Mouse (Mus musculus) lung, postnatal 0 days (tissue): Measurements from ENCODE around the gene Vstm2l. TPM values are rescaled to one million over a fixed set of nuclear protein-coding genes. Genes with fewer than 3 reads are reported as not detected.
A peak's percentile ranks its signal among the peaks of the same experiment; 100 is the strongest.

Source experiments
- ATAC-seq: fragments of 200-750 bp; cut with Nextera tagmentation; 2 replicates; pipeline ENCODE4 v1.8.0; 2017; ENCODE audit warnings: moderate library complexity
- DNase-seq: peaks from one replicate; pipeline ENCODE4 v3.0.0-alpha.2; 2016; ENCODE audit warnings: low spot score
- H3K27ac ChIP-seq: fragments of 300-500 bp; sonication (generic); 2 replicates; pipeline ENCODE4 v1.5.1; 2014; ENCODE audit warnings: antibody characterized with exemption, mild to moderate bottlenecking, low read length, mixed read lengths
- H3K27me3 ChIP-seq: fragments of 300-500 bp; sonication (generic); replicated peaks from 2 replicates; pipeline ENCODE4 v1.6.1; 2014; ENCODE audit warnings: low read length, mixed read lengths; ENCODE audit not compliant: insufficient read depth
- H3K36me3 ChIP-seq: fragments of 300-500 bp; sonication (generic); 2 replicates; pipeline ENCODE4 v1.6.1; 2014; ENCODE audit warnings: low read length, mixed read lengths; ENCODE audit not compliant: insufficient read depth
- H3K4me1 ChIP-seq: fragments of 300-500 bp; sonication (generic); 2 replicates; pipeline ENCODE4 v1.6.1; 2014; ENCODE audit warnings: antibody characterized with exemption, low read depth, low read length, mixed read lengths; ENCODE audit not compliant: insufficient read depth
- H3K4me2 ChIP-seq: fragments of 300-500 bp; sonication (generic); replicated peaks from 2 replicates; pipeline ENCODE4 v1.6.1; 2014; ENCODE audit warnings: low read depth, mild to moderate bottlenecking, low read length, moderate library complexity, mixed read lengths
- H3K4me3 ChIP-seq: fragments of 300-500 bp; sonication (generic); 2 replicates; pipeline ENCODE4 v1.5.1; 2014; ENCODE audit warnings: low read depth, low read length
- H3K9ac ChIP-seq: fragments of 300-500 bp; sonication (generic); replicated peaks from 2 replicates; pipeline ENCODE4 v1.6.1; 2014; ENCODE audit warnings: low read depth, mild to moderate bottlenecking
- H3K9me3 ChIP-seq: fragments of 300-500 bp; sonication (generic); 2 replicates; pipeline ENCODE4 v1.6.1; 2016; ENCODE audit warnings: low read length, mixed read lengths
- CTCF ChIP-seq: IDR thresholded peaks from 2 replicates; pipeline ENCODE4 v1.5.1; 2016; ENCODE audit warnings: antibody characterized with exemption, mild to moderate bottlenecking
- EP300 ChIP-seq: IDR thresholded peaks from 2 replicates; pipeline ENCODE4 v1.6.1; 2016; ENCODE audit warnings: antibody characterized with exemption, mild to moderate bottlenecking, control low read depth
- WGBS: fragments of 180-500 bp; shearing (Covaris S2); extraction: QIAGEN DNeasy Blood & Tissue Kit; methylation state at CpG from one replicate; pipeline ENCODE4 v1.1.7; 2014; 5-methylcytosine and 5-hydroxymethylcytosine counted together
- polyA plus RNA-seq: library from polyadenylated mRNA; unstranded; fragments of >200 nt; fragmentation: Nextera tagmentation; extraction: Ambion mirVana; gene quantifications from 2 replicates; pipeline ENCODE4 v1.2.1, GENCODE M21; 2015

Vstm2l gene
- polyA plus RNA-seq, 1 experiment from 2014 or later = not detected

DNA sequence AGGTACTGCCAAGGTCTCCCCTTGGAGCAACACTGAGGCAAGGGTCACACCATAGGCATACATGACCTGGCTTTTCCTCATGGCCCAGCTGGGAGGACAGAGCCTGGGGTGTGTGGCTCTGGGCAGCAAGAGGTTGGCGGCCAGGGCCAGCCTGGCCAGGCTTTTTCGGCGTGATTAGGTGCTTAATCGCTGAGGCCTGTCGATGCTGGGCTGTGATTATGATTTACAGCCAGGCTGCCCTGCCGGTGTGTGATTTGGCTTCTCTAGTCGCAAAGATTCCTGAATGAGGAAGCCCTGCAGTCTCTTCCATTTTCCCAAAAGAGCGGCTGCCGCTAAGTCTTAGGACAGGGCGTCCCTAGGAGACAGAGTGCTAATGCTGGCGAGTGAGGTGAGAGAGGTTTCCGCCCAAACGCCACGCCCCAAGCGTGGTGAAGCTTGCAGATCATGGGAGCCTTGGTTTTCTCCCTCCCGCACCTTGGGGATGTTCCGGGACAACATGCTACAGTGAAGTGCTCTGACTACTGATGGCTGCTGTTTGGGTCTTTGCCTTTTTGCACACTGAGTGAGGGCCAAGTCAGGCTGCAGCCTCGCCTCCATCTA lies 26.2 kb downstream of the Vstm2l start:
- Histone ChIP-seq H3K36me3 (no peaks in the 10 kb centered on the region), H3K27me3 (peaks cover 14% of the 10 kb centered on the region; the same call in 1 of the 2 replicates), H3K4me1 (0 out of 2 replicates have a peak, but pooled peaks cover 2% of the 10 kb centered on the region), H3K4me2 (no peak overlapping the region), H3K9ac (no peak overlapping the region), H3K27ac (no peak overlapping the region), H3K9me3 (no peaks in the 10 kb centered on the region), H3K4me3 (no peak overlapping the region)
- whole genome bisulfite sequencing = 6% methylated on average over 18 of the region's 18 CpGs
- ATAC-seq (no peak), DNase-seq (no peak)
- no peak for TF ChIP-seq EP300
- TF ChIP-seq CTCF = no peak

DNA sequence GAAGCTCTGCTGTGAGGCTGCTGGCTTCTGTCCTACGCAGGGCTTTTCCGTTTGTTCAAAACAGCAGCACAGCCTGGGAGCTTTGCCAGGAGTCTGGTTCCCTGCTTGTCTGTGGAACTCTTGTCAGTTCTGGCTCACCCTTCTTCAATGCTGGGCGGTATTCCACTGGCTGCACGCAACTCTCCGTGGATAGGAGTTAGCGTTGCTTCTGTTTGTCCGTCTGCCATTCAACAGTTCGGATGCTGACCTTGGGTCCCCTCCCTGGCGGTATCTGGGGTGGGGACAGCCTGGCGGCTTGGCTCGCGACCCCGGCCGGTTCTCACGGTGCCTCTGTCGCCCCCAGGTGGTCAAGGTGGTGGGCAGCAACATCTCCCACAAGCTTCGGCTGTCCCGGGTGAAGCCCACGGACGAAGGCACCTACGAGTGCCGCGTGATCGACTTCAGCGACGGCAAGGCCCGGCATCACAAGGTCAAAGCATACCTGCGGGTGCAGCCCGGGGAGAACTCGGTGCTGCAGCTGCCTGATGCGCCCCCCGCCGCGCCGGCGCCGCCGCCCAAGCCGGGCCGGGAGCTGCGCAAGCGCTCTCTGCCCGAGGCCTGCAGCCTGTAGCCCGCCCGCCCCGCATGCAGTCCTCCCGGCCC lies 29.2 kb downstream of the Vstm2l start:
- TF ChIP-seq CTCF = peak; percentile 82
- TF ChIP-seq EP300 = no peak
- ATAC-seq = peak; percentile 44
- Histone ChIP-seq H3K9me3 (no peaks in the 10 kb centered on the region), H3K4me3 (peak overlapping the region; percentile 42), H3K27ac (no peak overlapping the region), H3K36me3 (no peaks in the 10 kb centered on the region), H3K27me3 (peaks cover 14% of the 10 kb centered on the region; the same call in 1 of the 2 replicates), H3K4me1 (0 out of 2 replicates have a peak, but pooled peaks cover 2% of the 10 kb centered on the region), H3K9ac (0 out of 2 replicates have a peak overlapping the region, but pooled peaks have one; percentile 12), H3K4me2 (peak overlapping the region; percentile 85)
- WGBS = 1% methylated on average over 33 of the region's 47 CpGs
- peak; percentile 67 for DNase-seq

DNA sequence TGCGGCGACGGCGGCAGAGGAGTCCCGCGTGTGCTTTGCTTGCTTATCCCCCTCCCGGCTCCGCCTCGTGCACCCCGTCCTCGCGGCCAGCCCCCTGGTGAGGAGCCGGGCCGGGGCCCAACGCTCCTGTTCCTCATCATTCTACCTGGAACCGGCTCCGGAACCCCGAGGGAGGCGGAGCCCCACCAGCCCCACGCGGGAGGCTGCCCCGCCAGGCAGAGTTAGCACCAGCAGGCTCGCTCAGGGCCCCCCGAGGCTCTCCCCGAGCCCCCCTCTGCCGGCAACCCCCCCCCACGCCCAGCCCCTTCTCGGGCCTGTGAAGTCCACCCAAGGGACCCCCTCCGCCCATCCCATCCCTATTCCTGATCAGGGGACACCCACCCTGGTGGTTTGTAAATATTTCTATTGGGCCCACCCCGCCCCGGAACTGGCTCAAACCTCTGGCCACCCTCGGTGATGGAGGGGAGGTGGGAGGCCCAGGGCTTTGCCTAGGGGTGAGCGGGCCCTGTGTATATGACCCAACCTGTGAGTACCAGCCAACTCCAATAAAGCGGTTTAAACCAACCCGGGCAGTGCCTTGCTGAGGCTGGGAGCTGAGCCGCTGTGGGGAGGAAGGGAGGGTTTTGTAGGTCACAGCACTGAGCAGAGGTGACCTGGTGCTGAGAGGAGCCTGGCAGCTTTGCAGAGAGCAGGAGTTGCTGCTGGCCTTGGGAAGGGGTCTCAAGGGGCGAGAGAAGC lies 29.9 kb downstream of the Vstm2l start:
- Histone ChIP-seq H3K36me3 (no peaks in the 10 kb centered on the region), H3K9me3 (no peaks in the 10 kb centered on the region), H3K4me2 (peak overlapping the region; percentile 85), H3K4me3 (peak overlapping the region; percentile 42), H3K9ac (no peak overlapping the region), H3K27ac (no peak overlapping the region), H3K27me3 (peaks cover 14% of the 10 kb centered on the region; the same call in 1 of the 2 replicates), H3K4me1 (0 out of 2 replicates have a peak, but pooled peaks cover 2% of the 10 kb centered on the region)
- no peak for DNase-seq
- 21% methylated on average over 25 of the region's 37 CpGs for WGBS
- no peak for ATAC-seq
- TF ChIP-seq EP300 = no peak

DNA sequence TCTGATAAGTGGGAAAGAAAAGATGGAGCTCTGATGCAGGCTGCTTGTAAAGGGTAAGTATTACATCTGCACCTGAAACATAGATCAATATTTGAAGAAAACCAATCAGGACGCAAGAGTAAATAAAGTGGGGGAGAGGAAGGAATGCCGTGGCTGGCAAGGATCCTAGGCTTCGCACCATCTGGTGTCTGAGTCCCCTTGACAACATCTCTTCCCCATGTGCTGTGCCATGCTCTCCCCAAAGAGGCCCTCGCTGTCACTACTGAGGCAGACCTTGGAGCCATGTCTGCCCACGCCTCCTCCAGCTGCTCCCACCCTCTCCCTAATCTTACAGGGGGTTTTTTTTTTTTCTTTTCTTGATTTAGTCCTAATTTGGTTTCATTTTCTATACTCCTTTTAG lies 39.5 kb downstream of the Vstm2l start:
- no peaks in the 10 kb centered on the region for H3K36me3 ChIP-seq
- no peaks in the 10 kb centered on the region for H3K4me1 ChIP-seq
- no peak for TF ChIP-seq CTCF
- no peak for TF ChIP-seq EP300
- WGBS = 47% methylated on average over 5 of the region's 5 CpGs
- no peak overlapping the region for H3K4me3 ChIP-seq
- no peak for DNase-seq
- ATAC-seq = no peak
- H3K27me3 ChIP-seq = no peaks in the 10 kb centered on the region; the same call in 1 of the 2 replicates
- H3K9me3 ChIP-seq = no peaks in the 10 kb centered on the region
- H3K4me2 ChIP-seq = no peak overlapping the region
- no peak overlapping the region for H3K9ac ChIP-seq
- H3K27ac ChIP-seq = no peak overlapping the region

DNA sequence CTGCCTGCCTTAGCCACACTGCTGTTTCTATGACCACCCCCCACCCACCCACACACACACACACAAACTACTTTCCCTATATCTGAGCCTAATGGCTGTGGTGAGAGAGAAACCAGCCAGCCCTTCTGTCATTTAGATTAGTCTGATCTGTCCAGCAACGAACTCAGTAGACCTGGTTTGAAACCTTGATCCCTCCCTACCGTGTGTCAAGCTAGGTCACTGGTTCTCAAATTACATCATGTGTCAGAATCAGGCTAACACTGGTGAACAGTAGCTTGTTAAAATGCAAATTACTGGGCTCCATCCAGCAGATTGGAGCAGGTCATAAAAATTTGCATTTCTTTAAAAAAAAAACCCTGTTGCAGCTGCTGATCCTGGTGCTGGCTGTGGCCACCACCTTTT lies 43.3 kb downstream of the Vstm2l start:
- no peak overlapping the region for H3K9ac ChIP-seq
- TF ChIP-seq EP300 (no peak), CTCF (no peak)
- no peak overlapping the region for H3K27ac ChIP-seq
- no peaks in the 10 kb centered on the region for H3K36me3 ChIP-seq
- no peak overlapping the region for H3K4me3 ChIP-seq
- 7% methylated on average over 2 of the region's 2 CpGs for WGBS
- no peaks in the 10 kb centered on the region for H3K4me1 ChIP-seq
- no peak for DNase-seq
- H3K27me3 ChIP-seq = no peaks in the 10 kb centered on the region; the same call in 1 of the 2 replicates
- no peaks in the 10 kb centered on the region for H3K9me3 ChIP-seq
- ATAC-seq = no peak
- no peak overlapping the region for H3K4me2 ChIP-seq

DNA sequence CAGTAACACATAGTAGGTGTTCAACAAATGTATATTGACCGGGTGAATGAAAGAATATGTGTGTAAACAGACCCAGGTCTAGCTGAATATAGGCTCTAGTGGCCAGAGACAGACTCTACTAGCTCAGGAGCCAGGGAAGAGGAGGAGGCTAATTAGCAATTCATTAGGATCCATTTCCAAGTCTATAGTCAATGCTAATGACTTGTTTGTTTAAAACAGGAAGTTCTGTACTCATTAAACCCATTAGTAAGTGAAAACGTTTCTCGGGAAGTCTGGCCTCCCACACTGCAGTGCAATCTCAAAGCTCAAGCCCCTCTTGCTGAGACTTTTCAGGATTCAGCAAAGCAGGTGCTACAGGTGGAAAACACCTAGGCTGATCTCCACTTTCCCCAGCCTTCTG lies 53.4 kb downstream of the Vstm2l start:
- Histone ChIP-seq H3K27ac (no peak overlapping the region), H3K9me3 (no peaks in the 10 kb centered on the region), H3K9ac (no peak overlapping the region), H3K4me2 (no peak overlapping the region), H3K27me3 (no peaks in the 10 kb centered on the region), H3K4me3 (no peak overlapping the region), H3K36me3 (no peaks in the 10 kb centered on the region), H3K4me1 (no peaks in the 10 kb centered on the region)
- 14% methylated on average over 3 of the region's 3 CpGs for WGBS
- no peak for ATAC-seq
- no peak for TF ChIP-seq CTCF
- no peak for TF ChIP-seq EP300
- no peak for DNase-seq
